Mouse (Mus musculus): Measurements from ENCODE around the gene Stpg2. TPM values are rescaled to one million over a fixed set of nuclear protein-coding genes. Genes with fewer than 3 reads are reported as not detected.

Stpg2 gene
- polyA plus RNA-seq (2012; ENCODE audit: low replicate concordance): 0.14 TPM in 1 of 2 replicates, not detected in the other

DNA sequence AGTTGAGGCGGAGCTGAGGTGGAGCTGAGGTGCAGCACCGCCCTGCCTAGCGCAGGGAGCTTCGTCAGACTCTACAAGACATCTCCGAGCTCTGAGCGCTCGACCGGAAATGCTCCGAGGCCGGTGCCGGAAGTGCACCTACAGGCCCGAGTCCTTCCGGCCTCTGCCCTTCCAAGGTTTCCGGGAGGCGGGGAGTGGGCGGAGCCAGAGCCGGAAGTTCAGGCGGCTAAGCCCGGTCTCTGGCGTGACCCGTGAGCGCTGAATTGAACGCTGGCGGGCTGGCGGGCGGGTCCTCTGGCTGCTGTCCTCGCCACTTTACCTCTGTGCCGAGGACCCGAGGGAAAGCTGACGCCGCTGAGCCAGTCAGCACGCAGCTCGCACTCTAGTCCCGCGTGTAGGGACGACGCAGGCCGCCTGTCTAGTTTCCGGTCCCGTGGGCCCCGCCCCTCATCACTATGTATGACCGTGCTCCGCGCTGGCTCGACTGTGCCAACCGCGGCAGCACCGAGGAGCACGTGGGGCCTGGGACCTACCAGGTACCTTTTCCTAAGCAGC is at the start of gene Stpg2:
Stpg2 (plus strand) TSS at position 251 of the 555 bp plus-strand sequence.

Other genes with a start within 250 kb of the Stpg2 start
- 13.7 and 18.0 TPM in 2 replicates for gene Rap1gds1, start 130.5 kb upstream of the Stpg2 start, polyA plus RNA-seq (2012; ENCODE audit: low replicate concordance)